Mouse (Mus musculus) B cell, adult 67 days (primary cell): ENCODE measurements around the gene Dgka. TPM values are rescaled to one million over a fixed set of nuclear protein-coding genes. Genes with fewer than 3 reads are reported as not detected.

Source experiments
- total RNA-seq, 2 experiments: library from RNA; stranded (reverse); gene quantifications; 4 replicates each; pipeline ENCODE4 v1.2.4; 2023

Dgka gene
- total RNA-seq = 100 to 1,000 TPM; 188 to 201 TPM

GRCm38 (mm10) chr10:128744680-128745601 is at the start of gene Dgka:
TSS of gene Dgka (minus strand) at chr10:128744855.

GRCm38 (mm10) chr10:128790398-128791124 is 45.9 kb upstream of the Dgka start, which contains the start of gene Mmp19:
TSS of gene Mmp19 (plus strand) at chr10:128790910.

GRCm38 (mm10) chr10:128747646-128748251 is 3.1 kb upstream of the Dgka start, which contains the start of gene Pym1:
TSS of gene Pym1 (plus strand) at chr10:128747889.

GRCm38 (mm10) chr10:128704491-128705316 is 40.0 kb downstream of the Dgka start, which contains the start of gene Cdk2:
TSS of gene Cdk2 (minus strand) at chr10:128705031.

GRCm38 (mm10) chr10:128703895-128704294 is 40.8 kb downstream of the Dgka start, which contains the start of gene Pmel:
TSS of gene Pmel (plus strand) at chr10:128704195.

GRCm38 (mm10) chr10:128695992-128696807 is 48.5 kb downstream of the Dgka start, which contains the start of gene Rab5b:
TSS of gene Rab5b (minus strand) at chr10:128696264.

GRCm38 (mm10) chr10:128673763-128674468 is 70.7 kb downstream of the Dgka start, which contains the start of gene Suox:
TSS of gene Suox (minus strand) at chr10:128674073.

Other genes starting within 250 kb of the Dgka start
- 1 to 10 TPM in 1 of 2 experiments, not detected in 1; 1.0 TPM for gene Myl6b, start 246.2 kb downstream of the Dgka start, total RNA-seq
- 100 to 1,000 TPM; 256 to 263 TPM for gene Esyt1, start 219.0 kb downstream of the Dgka start, total RNA-seq
- 10 to 100 TPM; 64.2 to 67.6 TPM for gene Zc3h10, start 197.1 kb downstream of the Dgka start, total RNA-seq
- gene Rpl41, start 195.6 kb downstream of the Dgka start, total RNA-seq = 1,000 to 10,000 TPM; 3,633 to 3,680 TPM
- gene Pa2g4, start 178.9 kb downstream of the Dgka start, total RNA-seq = 10 to 100 TPM; 83.0 to 90.6 TPM
- 1 to 10 TPM; 1.2 to 1.3 TPM for gene Erbb3, start 155.2 kb downstream of the Dgka start, total RNA-seq
- 1,000 to 10,000 TPM; 1,119 to 1,137 TPM for gene Rps26, start 118.1 kb downstream of the Dgka start, total RNA-seq
- under 1 TPM in 1 of 2 experiments, not detected in 1; 0.32 TPM for gene Ikzf4, start 98.9 kb downstream of the Dgka start, total RNA-seq
- gene Suox, start 70.8 kb downstream of the Dgka start, total RNA-seq = 10 to 100 TPM in 1 of 2 experiments, 1 to 10 TPM in 1; 8.6 to 10.1 TPM
- gene Rab5b, start 48.6 kb downstream of the Dgka start, total RNA-seq = 10 to 100 TPM; 71.4 to 72.8 TPM
- 1 to 10 TPM in 1 of 2 experiments, under 1 TPM in 1; 0.87 to 1.2 TPM for gene Pmel, start 40.7 kb downstream of the Dgka start, total RNA-seq
- 10 to 100 TPM; 56.7 to 61.7 TPM for gene Cdk2, start 39.8 kb downstream of the Dgka start, total RNA-seq
- gene Pym1, start 3.0 kb upstream of the Dgka start, total RNA-seq = 10 to 100 TPM; 46.2 to 59.0 TPM
- gene Mmp19, start 46.1 kb upstream of the Dgka start, total RNA-seq = not detected
- gene Dnajc14, start 59.2 kb upstream of the Dgka start, total RNA-seq = 10 to 100 TPM; 70.8 to 83.4 TPM
- 10 to 100 TPM; 18.4 to 18.7 TPM for gene Tmem198b, start 59.5 kb upstream of the Dgka start, total RNA-seq
- gene Sarnp, start 72.5 kb upstream of the Dgka start, total RNA-seq = 10 to 100 TPM; 55.1 to 57.0 TPM
- gene Ormdl2, start 76.8 kb upstream of the Dgka start, total RNA-seq = 10 to 100 TPM; 21.2 to 25.7 TPM
- 10 to 100 TPM; 53.2 to 61.2 TPM for gene Gdf11, start 146.9 kb upstream of the Dgka start, total RNA-seq
- gene Cd63, start 156.1 kb upstream of the Dgka start, total RNA-seq = 1 to 10 TPM; 1.2 to 1.7 TPM
- 1 to 10 TPM; 6.5 to 8.2 TPM for gene Rdh5, start 178.0 kb upstream of the Dgka start, total RNA-seq
- 10 to 100 TPM; 67.9 to 70.9 TPM for gene Bloc1s1, start 179.2 kb upstream of the Dgka start, total RNA-seq
- gene Itga7, start 189.0 kb upstream of the Dgka start, total RNA-seq = under 1 TPM in 1 of 2 experiments, not detected in 1; 0.26 TPM
- not detected for gene Mettl7b, start 216.1 kb upstream of the Dgka start, total RNA-seq
- gene Olfr9, start 244.6 kb upstream of the Dgka start, total RNA-seq = not detected